Mouse (Mus musculus) urinary bladder, postnatal 0 days (tissue): ENCODE results near the gene Bysl. TPM values are rescaled to one million over a fixed set of nuclear protein-coding genes. Genes with fewer than 3 reads are reported as not detected.

Experiments
- polyA plus RNA-seq: library from polyadenylated mRNA; unstranded; fragments of >200 nt; fragmentation: Nextera tagmentation; extraction: Ambion mirVana; gene quantifications from 2 replicates; pipeline ENCODE4 v1.2.1, GENCODE M21; 2015

Bysl gene
- 17.2 and 18.2 TPM in 2 replicates for polyA plus RNA-seq

GRCm38 (mm10) chr17:47610849-47611660 lies at the start of gene Bysl, which contains the start of the genes Med20 and Gm20517:
Bysl (minus strand) TSS chr17:47611492.
Med20 (plus strand) TSS chr17:47611582.
Gm20517 (plus strand) TSS chr17:47611589.

GRCm38 (mm10) chr17:47630678-47631065 lies 19.4 kb upstream of the Bysl start, which contains the start of gene Usp49:
Usp49 (plus strand) TSS chr17:47630690.

Other genes with a start within 250 kb of the Bysl start
- gene Mrps10, start 242.6 kb downstream of the Bysl start, polyA plus RNA-seq: 65.7 and 65.8 TPM in 2 replicates
- 0.42 and 0.52 TPM in 2 replicates for gene Guca1b, start 226.1 kb downstream of the Bysl start, polyA plus RNA-seq
- 10.1 and 11.0 TPM in 2 replicates for gene Guca1a, start 210.9 kb downstream of the Bysl start, polyA plus RNA-seq
- 3.3 and 3.7 TPM in 2 replicates for gene AI661453, start 174.9 kb downstream of the Bysl start, polyA plus RNA-seq
- gene 1700001C19Rik, start 174.1 kb downstream of the Bysl start, polyA plus RNA-seq: 0.46 and 0.81 TPM in 2 replicates
- 11.9 and 12.2 TPM in 2 replicates for gene Taf8, start 109.2 kb downstream of the Bysl start, polyA plus RNA-seq
- gene Ccnd3, start 106.4 kb downstream of the Bysl start, polyA plus RNA-seq: 185 and 201 TPM in 2 replicates
- gene Med20, start 90 bp upstream of the Bysl start, polyA plus RNA-seq: 24.0 and 24.3 TPM in 2 replicates
- 1.4 and 2.1 TPM in 2 replicates for gene Gm20517, start 97 bp upstream of the Bysl start, polyA plus RNA-seq
- gene Usp49, start 19.2 kb upstream of the Bysl start, polyA plus RNA-seq: 2.1 and 2.2 TPM in 2 replicates
- gene Tomm6, start 76.9 kb upstream of the Bysl start, polyA plus RNA-seq: 318 and 323 TPM in 2 replicates
- gene Frs3, start 77.5 kb upstream of the Bysl start, polyA plus RNA-seq: 1.9 TPM in 2 replicates
- 0.16 and 0.28 TPM in 2 replicates for gene Gm21981, start 83.0 kb upstream of the Bysl start, polyA plus RNA-seq
- not detected in 2 replicates for gene Prickle4, start 83.2 kb upstream of the Bysl start, polyA plus RNA-seq
- gene Pgc, start 115.3 kb upstream of the Bysl start, polyA plus RNA-seq: 0.27 and 0.30 TPM in 2 replicates
- 6.5 and 6.8 TPM in 2 replicates for gene Tfeb, start 125.5 kb upstream of the Bysl start, polyA plus RNA-seq
- gene Mdfi, start 223.2 kb upstream of the Bysl start, polyA plus RNA-seq: 3.5 and 3.9 TPM in 2 replicates